Mouse (Mus musculus) B cell, adult 2 months (primary cell): ENCODE data around the gene Ltbp1.
"Not testable (repeated sequence)": the region's sequence is repeated elsewhere in the genome, so short reads cannot be mapped to it uniquely, and the experiment has no call there.

Experiments used
- DNase-seq, 2 experiments: peaks; one replicate each; pipeline ENCODE4 v3.0.0; 2022

The Ltbp1 gene

DNA sequence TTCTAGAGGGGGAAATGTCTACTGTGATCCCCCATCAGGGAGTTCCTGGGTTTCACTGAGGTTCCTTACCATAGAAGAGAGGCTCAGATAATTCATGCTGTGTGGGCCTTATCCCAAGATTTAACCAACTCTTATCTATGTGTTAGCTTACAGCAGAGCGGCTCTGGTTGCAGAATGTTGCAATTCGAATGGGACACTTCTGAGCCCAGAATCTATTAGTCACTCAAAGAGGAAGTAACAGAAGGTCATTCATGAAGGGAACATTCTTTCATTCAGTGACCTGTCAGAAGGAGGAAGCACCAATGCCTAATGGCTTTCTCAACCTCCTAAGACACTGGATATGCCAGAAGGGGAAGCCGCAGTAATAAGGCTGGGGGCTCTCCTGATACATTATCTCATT is 114.1 kb downstream of the Ltbp1 start:
- DNase-seq, result no peak

DNA sequence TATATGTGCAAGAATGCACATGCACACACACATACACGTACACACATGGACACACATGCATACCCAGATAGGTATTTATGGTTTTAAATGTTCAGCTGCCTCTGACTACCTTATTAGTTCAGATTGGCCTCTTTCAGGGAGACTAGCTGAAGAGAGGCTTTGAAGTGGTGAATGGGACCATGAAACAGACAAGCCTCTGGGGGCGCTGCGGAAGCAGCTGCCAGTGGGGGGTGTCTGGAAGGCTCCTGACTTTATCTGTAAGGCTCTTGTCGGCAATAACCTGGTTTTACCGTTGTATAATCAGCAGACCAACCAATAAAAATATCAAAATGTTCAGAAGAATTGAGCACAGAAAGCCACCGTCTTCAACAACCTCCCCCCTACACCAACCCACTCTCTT is 114.7 kb downstream of the Ltbp1 start:
- DNase-seq, result peak; percentile 25 to 26

DNA sequence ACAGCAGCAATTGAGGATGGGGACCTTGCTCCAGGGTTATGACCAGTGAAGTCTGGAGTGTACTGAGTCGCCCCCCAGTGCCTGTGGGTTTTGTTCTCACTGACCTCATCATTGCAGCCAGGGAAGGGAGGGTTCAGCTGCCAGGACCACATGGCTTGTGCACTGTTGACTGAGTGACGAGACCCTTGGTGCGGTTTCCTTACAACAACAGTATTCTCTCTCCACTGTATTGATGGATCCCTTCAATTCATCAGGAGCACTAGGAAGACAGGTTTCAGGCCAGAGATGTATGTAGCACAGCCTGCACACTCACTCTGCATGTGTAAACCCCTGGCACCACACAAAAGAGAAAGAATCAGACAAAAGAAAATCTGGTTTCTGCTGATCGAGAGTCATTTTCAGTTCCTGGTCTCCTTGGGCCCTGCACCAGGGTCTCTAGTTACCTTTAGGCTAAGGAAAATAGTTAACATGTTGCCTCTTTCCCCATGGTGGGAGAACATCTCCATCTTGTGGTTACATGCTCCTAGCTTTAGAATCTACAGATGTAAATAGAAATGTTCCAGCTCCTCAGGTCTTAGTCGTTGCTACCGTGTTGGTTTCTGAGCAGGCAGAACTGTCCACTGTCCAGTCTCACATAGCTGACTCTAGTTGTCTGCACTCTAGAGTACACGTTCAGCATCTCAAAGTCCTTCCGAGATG is 117.4 kb downstream of the Ltbp1 start:
- no peak for DNase-seq

DNA sequence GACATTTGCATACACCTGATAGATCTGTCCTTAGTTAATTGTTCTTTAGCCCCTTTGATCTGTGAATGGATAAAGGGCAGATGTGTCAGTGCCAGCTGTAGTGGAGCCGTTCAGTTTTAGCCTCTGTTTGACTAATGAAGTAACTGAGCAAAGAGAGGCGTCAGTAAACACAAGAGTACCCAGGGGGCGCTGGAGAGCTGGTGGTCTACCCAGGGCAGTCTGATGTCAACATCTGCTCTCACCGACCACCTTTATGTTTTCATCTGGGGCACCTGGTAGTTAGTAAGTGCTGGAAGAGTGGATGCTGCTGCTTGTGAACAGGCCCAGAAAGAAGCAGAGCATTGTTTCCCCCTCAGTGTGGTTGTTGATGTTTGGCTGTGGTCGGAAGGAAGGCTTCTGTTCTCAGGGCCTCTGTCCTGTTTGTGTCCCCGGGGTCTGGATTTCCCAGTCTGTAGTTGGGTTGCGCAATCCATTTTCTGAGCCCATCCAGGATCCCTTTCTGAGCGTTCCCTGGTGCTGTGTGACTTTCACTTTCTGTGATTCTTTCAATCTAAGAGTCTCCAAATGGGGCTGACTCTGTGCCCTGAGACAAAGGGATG is 123.1 kb downstream of the Ltbp1 start:
- DNase-seq, result peak; percentile 25 to 39

DNA sequence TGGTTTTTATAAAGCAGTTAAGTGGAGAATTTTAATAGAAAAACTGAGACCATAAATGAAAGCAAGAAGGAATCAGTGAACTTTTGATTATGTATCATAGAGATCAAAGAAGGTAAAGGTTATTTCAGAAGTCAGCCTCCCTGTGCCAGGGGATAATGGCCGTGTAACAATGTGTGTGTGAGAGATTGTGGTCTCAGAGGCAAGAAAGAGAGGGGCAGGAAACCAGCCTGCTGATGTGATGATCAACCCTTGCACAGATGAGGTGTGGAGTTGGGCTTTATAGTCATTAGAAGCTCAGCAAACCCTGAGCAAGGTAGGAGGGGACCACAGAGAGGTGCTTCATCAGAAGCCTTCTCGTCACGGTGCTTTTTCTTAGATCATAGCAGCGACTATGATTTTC is 128.6 kb downstream of the Ltbp1 start:
- DNase-seq, result no peak

DNA sequence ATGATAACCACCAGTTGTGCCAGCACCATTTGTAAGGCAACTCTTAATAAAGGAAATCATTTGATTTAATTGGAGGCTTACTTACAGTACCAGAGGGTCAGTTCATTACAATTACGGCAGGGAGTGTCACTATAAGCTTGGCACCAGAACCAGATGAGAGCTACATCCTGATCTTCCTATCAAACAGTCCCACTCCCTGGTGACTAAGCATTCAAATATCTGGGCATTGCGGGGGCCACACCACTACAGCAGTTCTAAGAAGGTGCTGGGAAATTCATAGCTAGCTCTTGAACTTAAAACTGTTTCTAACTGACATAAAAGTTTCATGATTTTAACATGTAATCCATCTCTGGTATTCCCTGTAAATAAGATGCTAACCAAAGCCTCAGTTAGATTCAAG is 134.4 kb downstream of the Ltbp1 start:
- DNase-seq, result no peak

DNA sequence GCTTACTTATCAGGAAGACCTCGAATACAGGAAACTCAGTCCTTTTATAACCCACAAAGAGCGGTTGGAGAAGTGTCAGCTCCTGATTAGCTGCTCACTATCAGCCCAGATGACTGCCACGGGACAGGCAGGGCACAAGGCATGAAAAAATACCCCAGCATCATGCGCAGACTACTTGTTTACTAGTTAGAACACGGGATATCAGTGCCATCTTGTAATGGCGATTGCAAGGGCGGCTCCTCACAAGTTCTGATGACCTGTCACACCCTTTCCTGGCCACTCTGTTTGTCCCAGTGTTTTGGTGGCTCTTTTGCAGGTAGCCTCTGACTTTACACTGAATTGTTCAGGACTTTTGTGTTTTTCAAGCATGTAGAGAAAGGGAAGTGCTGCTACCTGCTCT is 137.5 kb downstream of the Ltbp1 start:
- DNase-seq, result not testable (repeated sequence)

DNA sequence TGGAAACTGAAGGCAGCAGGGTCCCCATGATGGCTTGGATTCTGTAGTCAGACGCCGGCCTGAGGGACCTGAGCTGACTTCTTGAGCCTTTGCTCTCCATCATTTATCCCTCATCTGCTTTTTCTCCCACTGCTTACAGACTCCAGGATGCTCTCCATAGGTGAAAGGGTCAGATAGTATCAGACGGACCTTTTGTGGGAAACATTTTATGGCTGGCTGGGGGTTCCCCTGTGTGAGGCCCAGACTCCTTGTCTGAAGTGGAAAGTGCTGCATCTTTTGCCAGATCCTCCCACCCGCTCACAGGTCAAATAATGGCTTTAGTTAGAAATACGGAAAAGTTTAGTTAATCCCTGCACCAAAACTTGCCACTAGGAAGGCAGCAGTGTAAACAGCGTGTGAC is 138.6 kb downstream of the Ltbp1 start:
- DNase-seq, result no peak

DNA sequence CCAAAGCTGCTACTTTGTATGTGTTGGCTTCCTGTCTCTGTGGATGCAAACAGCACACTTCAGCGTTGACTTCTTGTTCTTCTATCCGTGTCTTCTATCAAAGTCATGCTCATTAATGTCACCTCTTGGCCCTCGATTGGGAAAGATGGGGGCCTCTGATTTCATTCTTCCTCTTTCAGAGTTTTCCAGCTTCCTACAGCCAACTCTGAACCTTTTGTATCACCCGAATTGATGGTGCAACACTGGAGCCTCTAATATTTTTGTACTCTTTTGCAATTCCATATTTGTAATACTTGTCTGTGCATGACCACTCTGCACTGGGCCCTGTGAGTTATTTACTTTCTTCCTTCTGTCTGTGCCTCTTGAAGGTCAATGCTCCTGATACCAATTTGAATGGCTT is 141.8 kb downstream of the Ltbp1 start:
- DNase-seq, result no peak

DNA sequence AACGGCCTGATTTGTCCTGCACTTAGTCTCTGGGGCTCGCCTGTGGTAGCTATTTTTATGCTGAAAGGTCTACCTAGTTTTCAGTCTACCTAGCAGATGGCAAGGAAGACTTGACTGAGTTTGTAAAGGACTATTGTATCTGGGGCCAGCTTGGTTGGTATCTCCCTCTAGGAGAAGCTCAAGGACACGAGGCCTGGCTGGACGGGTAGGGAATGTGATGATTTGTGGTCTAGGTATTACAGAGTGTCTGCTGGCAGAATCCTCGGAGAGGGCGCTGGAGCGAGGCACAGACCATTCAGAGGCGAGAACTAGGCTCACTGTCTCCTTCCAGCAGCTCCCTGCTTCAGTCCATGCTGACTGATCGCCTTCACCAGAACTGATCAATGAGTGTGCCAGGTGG is 146.4 kb downstream of the Ltbp1 start:
- no peak for DNase-seq

DNA sequence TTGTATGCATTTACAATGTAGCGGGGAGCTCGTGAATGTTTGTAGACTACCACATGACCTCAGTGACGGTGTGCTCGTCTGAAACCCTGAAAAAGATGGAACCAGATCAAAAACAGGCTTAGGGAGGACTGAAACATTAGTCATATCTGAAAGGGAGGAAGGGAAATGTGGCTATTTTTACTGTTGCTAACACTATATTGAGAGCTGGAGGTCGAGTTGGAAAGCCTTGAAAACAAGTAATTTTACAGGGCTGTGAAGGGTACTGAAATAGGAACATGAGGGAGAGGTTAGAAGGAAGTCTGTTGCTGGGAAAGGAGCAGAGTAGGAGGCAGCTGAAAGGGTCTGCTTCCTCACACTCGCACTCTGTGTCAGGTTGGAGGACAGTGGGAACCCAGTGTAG is 147.7 kb downstream of the Ltbp1 start:
- DNase-seq, result no peak

DNA sequence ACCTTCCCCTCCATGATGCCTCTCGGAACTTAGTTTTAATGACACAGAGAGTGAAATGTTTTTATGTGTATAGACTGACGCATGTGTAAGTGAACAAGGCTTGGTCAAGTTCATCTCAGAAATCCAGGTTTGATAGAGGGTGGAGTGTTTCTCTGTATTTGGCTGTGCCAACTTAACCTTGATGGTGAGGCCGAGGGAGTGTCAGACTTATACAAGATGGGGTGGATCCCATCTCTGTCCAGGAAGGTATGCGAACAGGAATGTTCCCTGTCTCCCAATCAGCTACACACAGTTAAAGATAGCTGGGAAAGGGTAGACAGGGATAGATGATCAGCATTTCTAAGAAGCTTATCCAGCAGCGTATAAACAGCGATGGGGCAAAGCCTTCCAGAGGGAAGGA is 153.0 kb downstream of the Ltbp1 start:
- DNase-seq, result no peak

DNA sequence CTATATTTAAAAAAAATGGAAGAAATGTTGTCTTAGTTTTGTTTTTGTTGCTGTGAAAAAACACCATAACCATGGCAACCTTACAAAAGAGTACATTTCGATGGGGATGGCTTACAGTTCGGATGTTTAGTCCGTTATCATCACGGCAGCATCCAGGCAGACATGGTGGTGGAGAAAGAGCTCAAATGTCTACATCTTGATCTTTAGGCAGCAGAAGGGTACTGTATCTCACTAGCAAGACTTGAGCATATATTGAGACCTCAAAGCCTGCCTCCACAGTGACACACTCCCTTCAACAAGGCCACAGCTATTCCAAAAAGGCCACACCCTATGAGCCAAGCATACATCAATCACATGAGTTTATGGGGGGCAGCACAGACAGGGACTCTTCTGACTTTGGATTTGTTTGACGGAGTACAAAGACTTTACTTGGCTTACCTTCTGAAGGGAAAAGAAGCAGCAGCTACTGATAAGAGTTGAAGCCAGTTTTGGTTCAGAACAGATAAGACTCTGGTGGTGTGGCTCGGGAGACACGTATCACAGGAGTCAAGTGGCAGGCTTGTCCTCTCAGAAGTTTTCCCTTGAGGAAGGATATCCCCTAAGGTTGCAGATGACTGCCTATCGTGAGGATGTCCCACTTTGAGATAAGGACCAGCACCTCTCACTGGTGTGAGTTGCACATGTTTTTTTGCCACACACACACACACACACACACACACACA is 153.9 kb downstream of the Ltbp1 start:
- no peak for DNase-seq

DNA sequence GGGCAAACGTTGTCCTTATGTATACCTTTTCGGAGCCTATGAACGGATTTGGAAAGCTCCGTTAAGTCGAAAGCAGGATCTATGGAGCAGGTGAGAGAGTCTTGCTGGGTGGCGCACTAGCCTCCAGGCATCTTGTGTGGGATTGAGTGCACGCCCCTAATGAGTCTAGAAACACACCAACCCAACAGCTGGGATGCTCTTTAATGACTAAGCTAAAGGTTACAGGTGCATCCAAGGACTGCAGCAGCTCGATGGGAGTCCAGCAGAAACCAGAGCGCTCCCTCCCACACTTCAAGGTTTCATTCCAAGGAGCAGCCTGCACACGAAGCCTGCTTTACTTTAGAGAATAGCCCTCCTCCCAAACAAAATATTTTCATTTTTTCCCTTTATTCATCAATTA is 155.7 kb downstream of the Ltbp1 start:
- no peak for DNase-seq

DNA sequence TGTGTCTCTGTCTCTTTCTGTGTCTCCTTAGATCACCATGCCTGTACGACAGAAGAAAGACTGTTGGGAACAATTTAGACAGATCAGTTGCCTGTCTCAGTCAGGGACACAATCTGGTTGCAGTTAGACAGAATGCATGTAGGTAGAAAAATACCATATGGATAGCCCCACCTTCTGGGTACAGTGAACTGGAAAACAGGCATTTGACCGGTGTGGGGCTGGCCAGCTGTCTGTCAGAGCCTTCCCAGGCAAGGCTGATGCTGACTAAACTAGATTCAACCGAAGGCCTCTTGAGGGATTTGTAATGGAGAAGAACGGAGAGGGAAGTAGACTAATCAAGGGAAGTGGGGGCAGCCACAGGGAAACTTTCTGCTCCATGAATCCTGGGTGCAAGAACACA is 156.6 kb downstream of the Ltbp1 start:
- no peak for DNase-seq

DNA sequence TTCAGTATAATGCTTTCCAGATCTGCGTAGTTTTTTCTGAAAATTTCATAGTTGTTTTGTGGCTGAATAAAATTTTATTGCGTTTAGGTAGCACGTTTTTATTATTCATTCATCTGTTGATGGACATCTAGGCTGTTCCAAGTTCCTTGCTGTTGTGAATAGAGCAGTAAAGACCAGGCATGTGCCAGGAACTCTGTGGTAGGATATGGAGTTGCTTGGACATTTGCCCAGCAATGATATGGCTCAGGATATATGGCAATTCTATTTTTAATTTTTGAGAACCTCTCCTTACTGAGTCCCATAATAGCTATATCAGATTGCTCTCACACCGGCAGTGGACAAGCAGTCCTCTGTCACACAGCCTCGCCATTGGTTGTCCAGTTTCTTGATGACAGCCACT is 159.2 kb downstream of the Ltbp1 start:
- no peak for DNase-seq

DNA sequence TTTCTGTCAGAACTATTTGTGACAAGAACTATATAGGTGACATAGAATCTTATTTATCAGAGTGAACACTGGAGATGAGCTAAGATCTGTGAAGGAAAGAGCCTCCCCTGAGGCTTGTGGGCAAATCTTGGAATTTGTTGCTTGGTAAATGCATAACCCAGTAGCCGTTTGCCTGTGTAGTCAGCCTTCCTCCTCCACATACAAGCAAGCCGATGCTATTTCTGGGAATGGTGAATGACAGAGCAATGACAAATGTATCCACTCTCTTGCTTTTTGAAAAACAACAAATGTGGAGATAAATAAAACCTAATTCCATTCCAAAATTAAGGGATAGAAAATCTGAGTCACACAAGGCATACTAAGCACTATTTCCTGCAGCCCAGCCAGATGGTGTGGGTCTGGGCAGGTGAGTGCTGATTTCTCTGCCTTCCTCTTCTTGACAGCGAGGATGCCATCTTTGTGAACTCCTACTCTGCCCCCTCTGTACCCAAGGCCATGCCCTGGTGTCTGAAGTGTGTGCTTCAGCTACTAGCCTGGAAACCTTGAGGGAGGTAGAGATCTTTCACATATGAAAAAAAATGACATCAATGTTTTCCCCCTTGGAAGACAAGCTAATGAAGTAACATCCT is 163.3 kb downstream of the Ltbp1 start:
- DNase-seq, result no peak

DNA sequence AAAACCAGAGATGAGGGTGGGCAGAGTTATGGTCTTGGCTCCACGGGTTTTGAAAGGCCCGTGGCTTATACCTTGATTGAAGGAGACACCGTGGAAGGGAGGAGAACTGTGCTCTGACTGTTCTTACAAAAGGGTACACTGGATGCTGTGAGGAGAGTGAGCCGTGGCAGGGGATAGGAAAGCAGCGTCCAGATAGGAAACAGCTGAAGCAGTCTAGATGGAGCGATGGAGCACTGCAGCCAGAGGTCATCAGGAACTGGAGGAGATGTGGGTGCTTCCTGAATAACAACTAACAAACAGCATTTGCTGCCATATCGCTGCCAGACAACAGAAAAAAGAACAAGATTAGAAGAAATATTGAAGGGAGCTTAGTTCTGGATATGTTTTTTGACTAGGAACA is 166.3 kb downstream of the Ltbp1 start:
- DNase-seq, result no peak

DNA sequence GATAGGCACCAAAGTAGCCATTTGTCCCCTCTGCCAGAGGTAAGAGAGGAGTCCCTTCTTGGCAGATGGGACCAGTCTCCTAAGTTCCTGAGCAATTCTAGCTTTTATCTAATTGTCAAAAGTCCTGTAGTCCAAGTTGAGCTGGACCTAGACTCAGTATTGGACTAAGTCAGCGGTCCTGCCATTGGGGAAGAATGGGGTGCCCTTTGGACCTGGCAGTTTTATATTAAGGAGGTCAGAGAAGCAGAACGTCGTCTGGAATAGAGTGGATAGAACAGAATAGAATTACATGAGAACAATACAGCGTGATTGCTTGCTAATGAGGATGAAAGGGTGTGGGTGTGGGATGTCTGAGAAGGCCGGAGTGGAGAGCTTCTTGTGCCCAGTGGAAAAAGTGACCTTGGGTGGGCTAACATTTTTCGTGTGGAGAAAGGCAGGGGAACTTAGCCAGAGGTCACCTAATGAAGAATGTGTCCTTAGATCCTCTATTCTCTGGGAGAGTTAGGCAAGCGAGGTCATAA is 167.4 kb downstream of the Ltbp1 start:
- no peak for DNase-seq

DNA sequence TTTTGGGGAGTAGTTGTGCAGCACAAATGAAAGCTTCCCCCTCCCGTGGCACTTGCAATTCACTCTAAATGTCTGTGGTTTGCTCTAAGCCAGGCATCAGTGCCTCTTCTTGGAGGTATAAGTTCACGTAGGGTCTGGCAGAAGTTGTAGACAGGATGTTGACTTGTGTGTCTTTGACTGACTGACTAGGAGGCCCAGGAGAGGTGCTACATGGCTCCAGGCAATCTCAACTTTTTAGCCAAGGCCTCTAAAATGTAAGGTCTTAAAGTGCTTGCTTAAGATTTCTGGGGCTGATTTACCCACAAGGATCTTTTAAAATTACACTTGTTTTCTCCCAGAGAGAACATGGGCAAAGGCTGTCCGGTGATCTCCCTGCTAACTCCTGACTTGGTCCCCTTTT is 169.1 kb downstream of the Ltbp1 start:
- no peak for DNase-seq

DNA sequence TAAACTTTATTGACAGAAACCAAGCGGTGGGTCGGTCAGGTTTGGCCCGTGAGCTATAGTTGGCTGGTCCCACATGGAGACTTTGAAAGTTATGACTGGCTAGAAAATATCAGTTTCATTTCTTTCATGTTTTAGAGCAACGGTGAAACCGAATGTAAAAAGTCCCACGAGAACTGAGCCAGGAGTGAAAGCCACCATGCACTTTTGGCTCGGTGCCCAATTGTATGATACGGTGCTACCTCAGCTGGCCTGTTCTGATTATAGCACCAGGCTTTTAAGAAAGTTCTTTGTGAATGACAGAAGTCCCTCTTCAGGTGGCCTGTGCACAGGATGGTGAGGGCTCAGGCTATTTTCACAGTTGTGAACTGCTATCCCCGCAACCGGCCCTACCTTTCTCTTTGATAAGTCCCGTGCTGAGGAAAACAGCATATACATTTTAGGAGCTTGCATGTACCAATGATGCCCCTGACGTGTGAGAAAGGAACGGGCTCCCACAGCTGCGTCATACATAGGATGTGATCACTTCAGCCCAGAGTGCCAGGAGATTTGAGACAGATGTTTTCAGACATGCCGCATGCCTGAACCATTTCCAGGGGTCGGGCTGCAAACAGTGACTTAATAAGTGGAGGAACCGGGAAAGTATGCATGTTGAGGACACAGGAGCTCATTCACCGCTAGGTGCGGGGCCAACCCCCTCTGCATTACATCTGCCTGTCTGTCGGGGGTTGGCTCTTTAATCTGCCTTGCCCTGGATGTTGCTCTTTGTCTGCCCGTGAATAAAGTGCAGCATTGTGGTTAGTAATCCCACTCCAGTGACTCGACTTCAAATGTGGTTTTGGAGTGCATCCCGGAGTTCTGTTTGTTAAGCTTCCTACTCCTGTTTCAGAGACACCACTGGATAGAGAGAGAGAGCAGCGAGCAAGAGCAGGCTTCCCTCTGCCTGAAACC is 172.8 kb downstream of the Ltbp1 start:
- DNase-seq, result no peak

DNA sequence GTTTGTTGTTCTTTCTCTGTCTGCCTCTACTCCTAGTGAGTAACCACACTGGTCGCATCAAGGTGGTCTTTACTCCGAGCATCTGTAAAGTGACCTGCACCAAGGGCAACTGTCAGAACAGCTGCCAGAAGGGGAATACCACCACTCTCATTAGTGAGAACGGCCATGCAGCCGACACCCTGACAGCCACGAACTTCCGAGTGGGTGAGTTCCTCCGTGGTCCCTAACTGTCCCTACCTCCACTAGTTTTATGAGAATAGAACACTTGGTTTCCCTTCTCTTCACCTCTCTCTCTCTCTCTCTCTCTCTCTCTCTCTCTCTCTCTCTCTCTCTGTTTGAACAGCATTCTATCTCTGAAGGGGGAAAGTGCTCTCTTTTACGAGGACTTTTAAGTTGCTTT is 173.6 kb downstream of the Ltbp1 start:
- no peak for DNase-seq

DNA sequence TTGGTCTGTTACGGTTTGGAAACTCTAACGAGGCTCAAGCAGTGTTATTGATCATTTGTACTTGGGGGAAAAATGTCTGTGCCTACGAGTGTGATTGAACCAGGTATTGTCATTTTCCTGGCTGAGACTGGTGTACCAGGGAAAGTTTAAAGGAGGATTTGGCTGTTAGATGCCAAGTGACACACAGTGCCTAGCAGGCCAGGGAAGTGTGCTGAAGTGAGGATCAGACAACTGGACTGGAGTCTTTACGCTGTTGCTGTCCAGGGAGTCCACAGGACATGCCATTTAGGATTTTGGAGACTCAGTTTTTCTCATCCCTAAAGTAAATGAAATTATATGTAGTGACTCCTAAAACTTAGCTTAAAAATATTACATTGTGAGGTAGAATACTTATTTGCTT is 174.9 kb downstream of the Ltbp1 start:
- no peak for DNase-seq
